Mouse (Mus musculus): ENCODE data around the gene Rasl12.

Rasl12 gene

GRCm38 (mm10) chr9:65398279-65398678 lies at the start of gene Rasl12:
TSS of gene Rasl12 (plus strand) at chr9:65398506.
- DNase-seq: peak; percentile 30 to 38

GRCm38 (mm10) chr9:65353251-65353650 lies 45.1 kb upstream of the Rasl12 start:
- no peak for DNase-seq

GRCm38 (mm10) chr9:65356561-65356960 lies 41.7 kb upstream of the Rasl12 start:
- no peak for DNase-seq

- no peak for DNase-seq
Observed at GRCm38 (mm10) chr9:65356971-65357370, 41.3 kb upstream of the Rasl12 start.

- DNase-seq: no peak
Observed at GRCm38 (mm10) chr9:65358956-65359480, 39.3 kb upstream of the Rasl12 start.

GRCm38 (mm10) chr9:65360641-65361448 lies 37.5 kb upstream of the Rasl12 start, which contains the start of gene Ubap1l:
TSS of gene Ubap1l (plus strand) at chr9:65361041.
- no peak for DNase-seq

GRCm38 (mm10) chr9:65363684-65364083 lies 34.6 kb upstream of the Rasl12 start:
- no peak for DNase-seq

GRCm38 (mm10) chr9:65365721-65366120 lies 32.6 kb upstream of the Rasl12 start:
- no peak for DNase-seq

GRCm38 (mm10) chr9:65371756-65372155 lies 26.6 kb upstream of the Rasl12 start:
- no peak for DNase-seq

GRCm38 (mm10) chr9:65372449-65372848 lies 25.9 kb upstream of the Rasl12 start:
- DNase-seq: peak in 1 of 2 experiments; percentile 26

GRCm38 (mm10) chr9:65374468-65375162 lies 23.7 kb upstream of the Rasl12 start:
- DNase-seq: no peak

- DNase-seq: no peak
Observed at GRCm38 (mm10) chr9:65375163-65375934, 23.0 kb upstream of the Rasl12 start.

- DNase-seq: no peak
Observed at GRCm38 (mm10) chr9:65381017-65381590, 17.2 kb upstream of the Rasl12 start.

GRCm38 (mm10) chr9:65382031-65382750 lies 16.1 kb upstream of the Rasl12 start:
- no peak for DNase-seq

- DNase-seq: no peak
Observed at GRCm38 (mm10) chr9:65382751-65383097, 15.6 kb upstream of the Rasl12 start.

GRCm38 (mm10) chr9:65384276-65384675 lies 14.0 kb upstream of the Rasl12 start:
- DNase-seq: no peak

- DNase-seq: no peak
Observed at GRCm38 (mm10) chr9:65386373-65387140, 11.7 kb upstream of the Rasl12 start.

GRCm38 (mm10) chr9:65390752-65391612 lies 7.3 kb upstream of the Rasl12 start:
- DNase-seq: no peak

- DNase-seq: no peak
Observed at GRCm38 (mm10) chr9:65391613-65391964, 6.7 kb upstream of the Rasl12 start, which contains the start of gene Kbtbd13. TSS of gene Kbtbd13 (minus strand) at chr9:65391652.
